24 mouse cellular contexts compared by ENCODE assay signal in genomic region chr6:122591027-122591758, GRCm38 (mm10). TPM values are rescaled to one million over a fixed set of nuclear protein-coding genes. Genes with fewer than 3 reads are reported as not detected.
A peak's percentile ranks its signal among the peaks of the same experiment; 100 is the strongest.
DNase-seq lines count a peak whose midpoint lies in the region; ATAC-seq lines count a peak whose summit lies in the region.
"Had no signal": no experiment of that assay in that cellular context is flagged by ENCODE, and none has a peak within 500 bp of the region (broad histone marks: within the 10 kb centered on the region; RNA-seq: fewer than 3 reads in every experiment).

No protein-coding gene starts in this region.

- peak; percentile 82 for DNase-seq in R1 (ENCODE audit: low read depth, low spot score)
- no peak for DNase-seq in cerebellum, adult 11 months
- DNase-seq in thymus, postnatal 10 days (ENCODE audit: low spot score in 2 of 2) = no peak
- DNase-seq in Muller cell, postnatal 12 days (ENCODE audit: inconsistent ontology term) = no peak
- DNase-seq in adrenal gland, postnatal 14 days = no peak
- DNase-seq: adrenal gland, postnatal 25 days; cerebellum, adult 2 months; cerebellum, postnatal 10 days; forebrain, postnatal 0 days; gastrocnemius, postnatal 25 days had no signal

- WGBS in intestine, embryonic 16.5 days = 65% methylated on average over 13 of the region's 13 CpGs
- 72% methylated on average over 13 of the region's 13 CpGs for WGBS in stomach, embryonic 15.5 days

- H3K4me2 ChIP-seq in intestine, embryonic 16.5 days (ENCODE audit: low read depth, low read length) = 0 out of 2 replicates have a peak overlapping the region, but pooled peaks have one; percentile 21
- H3K4me2 ChIP-seq in stomach, embryonic 15.5 days = no peak overlapping the region
- H3K4me2 ChIP-seq: forebrain, embryonic 13.5 days; heart, embryonic 12.5 days; hindbrain, embryonic 15.5 days had no signal

- no peaks in the 10 kb centered on the region for H3K27me3 ChIP-seq in intestine, embryonic 16.5 days (replicated peaks; ENCODE audit: control insufficient read depth, insufficient read depth, low read length)
- H3K27me3 ChIP-seq in stomach, embryonic 15.5 days (replicated peaks) = no peaks in the 10 kb centered on the region
- H3K27me3 ChIP-seq: forebrain, embryonic 13.5 days; heart, embryonic 12.5 days; hindbrain, embryonic 15.5 days had no signal

- H3K9me3 ChIP-seq in intestine, embryonic 16.5 days (ENCODE audit: control insufficient read depth, low read length) = no peaks in the 10 kb centered on the region
- H3K9me3 ChIP-seq in stomach, embryonic 15.5 days = no peaks in the 10 kb centered on the region
- H3K9me3 ChIP-seq: embryonic facial prominence, embryonic 10.5 days; forebrain, embryonic 13.5 days; heart, embryonic 12.5 days; hindbrain, embryonic 15.5 days had no signal

- H3K36me3 ChIP-seq in intestine, embryonic 16.5 days (ENCODE audit: control insufficient read depth, insufficient read depth, low read length) = no peaks in the 10 kb centered on the region
- no peaks in the 10 kb centered on the region for H3K36me3 ChIP-seq in stomach, embryonic 15.5 days
- H3K36me3 ChIP-seq: embryonic facial prominence, embryonic 10.5 days; heart, embryonic 12.5 days; hindbrain, embryonic 15.5 days had no signal

- H3K4me3 ChIP-seq in intestine, embryonic 16.5 days (ENCODE audit: low read length) = peak overlapping the region; percentile 20
- H3K4me3 ChIP-seq in stomach, embryonic 15.5 days (replicated peaks) = no peak overlapping the region
- H3K4me3 ChIP-seq: embryonic facial prominence, embryonic 10.5 days; forebrain, embryonic 13.5 days; heart, embryonic 12.5 days; hindbrain, embryonic 15.5 days had no signal

- peak overlapping the region; percentile 87 for H3K27ac ChIP-seq in intestine, embryonic 16.5 days (ENCODE audit: low read length)
- no peak overlapping the region for H3K27ac ChIP-seq in stomach, embryonic 15.5 days
- H3K27ac ChIP-seq: embryonic facial prominence, embryonic 10.5 days; forebrain, embryonic 13.5 days; hindbrain, embryonic 15.5 days had no signal

- H3K9ac ChIP-seq in intestine, embryonic 16.5 days (ENCODE audit: low read depth, low read length) = no peak overlapping the region
- no peak overlapping the region for H3K9ac ChIP-seq in stomach, embryonic 15.5 days
- H3K9ac ChIP-seq: forebrain, embryonic 13.5 days; forebrain, postnatal 0 days; heart, embryonic 12.5 days; hindbrain, embryonic 15.5 days had no signal

- ATAC-seq in intestine, embryonic 16.5 days = peak; percentile 96
- peak; percentile 22; the same call in 1 of the 2 replicates for ATAC-seq in stomach, embryonic 15.5 days (ENCODE audit: insufficient read depth, low FRiP score, low read depth)
- ATAC-seq: forebrain, embryonic 13.5 days; forebrain, postnatal 0 days; inflammation-experienced regulatory T-cells, adult 6 months had no signal

- no peaks in the 10 kb centered on the region for H3K4me1 ChIP-seq in intestine, embryonic 16.5 days (ENCODE audit: control insufficient read depth, insufficient read depth, low read length)
- H3K4me1 ChIP-seq in stomach, embryonic 15.5 days = no peaks in the 10 kb centered on the region
- H3K4me1 ChIP-seq: embryonic facial prominence, embryonic 10.5 days; forebrain, embryonic 13.5 days; heart, embryonic 12.5 days; hindbrain, embryonic 15.5 days had no signal

RNA-seq across cellular contexts. Expression of gene Apobec1, which starts 11.1 kb away (rescaled TPM):
- 9.1 and 12.5 TPM in 2 replicates for polyA plus RNA-seq in intestine, embryonic 16.5 days (2015; fragmentation: Nextera tagmentation; extraction: Ambion mirVana)
- 4.5 and 5.0 TPM in 2 replicates for polyA plus RNA-seq in stomach, embryonic 15.5 days (2015; fragmentation: Nextera tagmentation; extraction: Ambion mirVana)
- total RNA-seq in adrenal gland, postnatal 14 days (2021) = 8.8 and 12.2 TPM in 2 replicates

RNA-seq across cellular contexts. Expression of gene Gdf3, which starts 18.7 kb away (rescaled TPM):
- 0.06 and 0.13 TPM in 2 replicates for polyA plus RNA-seq in intestine, embryonic 16.5 days (2015; fragmentation: Nextera tagmentation; extraction: Ambion mirVana)
- polyA plus RNA-seq in stomach, embryonic 15.5 days (2015; fragmentation: Nextera tagmentation; extraction: Ambion mirVana) = 0.22 and 0.27 TPM in 2 replicates
- not detected in 2 replicates for total RNA-seq in adrenal gland, postnatal 14 days (2021)
- total RNA-seq: adrenal gland, postnatal 25 days; forebrain, postnatal 0 days; gastrocnemius, adult 18-20 months; gastrocnemius, postnatal 25 days; heart, adult 8-10 months; heart, postnatal 25 days had no signal
- polyA plus RNA-seq: embryonic facial prominence, embryonic 14.5 days; forebrain, embryonic 13.5 days; forebrain, postnatal 0 days; inflammation-experienced regulatory T-cells, adult 6 months had no signal

RNA-seq across cellular contexts. Expression of gene Dppa3, which starts 35.0 kb away (rescaled TPM):
- polyA plus RNA-seq in intestine, embryonic 16.5 days (2015; fragmentation: Nextera tagmentation; extraction: Ambion mirVana) = not detected in 2 replicates
- not detected in 2 replicates for polyA plus RNA-seq in stomach, embryonic 15.5 days (2015; fragmentation: Nextera tagmentation; extraction: Ambion mirVana)
- total RNA-seq in adrenal gland, postnatal 14 days (2021) = not detected in 2 replicates
- total RNA-seq: adrenal gland, postnatal 25 days; forebrain, postnatal 0 days; gastrocnemius, adult 18-20 months; gastrocnemius, postnatal 25 days; granulocyte monocyte progenitor cell, adult 5-6 weeks; heart, adult 8-10 months; heart, postnatal 25 days had no signal
- polyA plus RNA-seq: cerebellum, adult 2 months; embryonic facial prominence, embryonic 10.5 days; embryonic facial prominence, embryonic 14.5 days; forebrain, embryonic 13.5 days; forebrain, postnatal 0 days; heart, embryonic 12.5 days; heart, embryonic 16.5 days; hindbrain, embryonic 11.5 days; hindbrain, embryonic 15.5 days; inflammation-experienced regulatory T-cells, adult 6 months had no signal

RNA-seq across cellular contexts. Expression of gene Aicda, which starts 37.6 kb away (rescaled TPM):
- not detected in 2 replicates for polyA plus RNA-seq in intestine, embryonic 16.5 days (2015; fragmentation: Nextera tagmentation; extraction: Ambion mirVana)
- polyA plus RNA-seq in stomach, embryonic 15.5 days (2015; fragmentation: Nextera tagmentation; extraction: Ambion mirVana) = 0.13 TPM in 1 of 2 replicates, not detected in the other
- total RNA-seq in adrenal gland, postnatal 14 days (2021) = not detected in 2 replicates
- total RNA-seq: adrenal gland, postnatal 25 days; gastrocnemius, adult 18-20 months; gastrocnemius, postnatal 25 days; granulocyte monocyte progenitor cell, adult 5-6 weeks; heart, adult 8-10 months; heart, postnatal 25 days had no signal
- polyA plus RNA-seq: cerebellum, adult 2 months; heart, embryonic 12.5 days; heart, embryonic 16.5 days; hindbrain, embryonic 11.5 days had no signal
